Mouse (Mus musculus) urinary bladder, adult 2 months (tissue): ENCODE results near the gene Retsat. TPM values are rescaled to one million over a fixed set of nuclear protein-coding genes. Genes with fewer than 3 reads are reported as not detected.

Experiments
- polyA plus RNA-seq: library from polyadenylated mRNA; depleted of rRNA; stranded (reverse); fragments of >200 nt; gene quantifications from 2 replicates; pipeline ENCODE4 v1.2.3, GENCODE M21; 2012; rRNA removed

Gene Retsat
- polyA plus RNA-seq, 1 experiment: 19.6 TPM

Other genes with a start within 250 kb of the Retsat start
- gene Tmem150a, start 243.0 kb upstream of the Retsat start, polyA plus RNA-seq: 26.6 and 27.0 TPM in 2 replicates
- 88.8 and 100 TPM in 2 replicates for gene Rnf181, start 231.5 kb upstream of the Retsat start, polyA plus RNA-seq
- 91.1 and 102 TPM in 2 replicates for gene Vamp5, start 218.0 kb upstream of the Retsat start, polyA plus RNA-seq
- gene Vamp8, start 207.8 kb upstream of the Retsat start, polyA plus RNA-seq: 258 and 282 TPM in 2 replicates
- gene Ggcx, start 184.2 kb upstream of the Retsat start, polyA plus RNA-seq: 27.3 and 31.4 TPM in 2 replicates
- 176 and 243 TPM in 2 replicates for gene Mat2a, start 158.9 kb upstream of the Retsat start, polyA plus RNA-seq
- gene Sh2d6, start 76.8 kb upstream of the Retsat start, polyA plus RNA-seq: 2.2 and 2.8 TPM in 2 replicates
- 115 and 129 TPM in 2 replicates for gene Capg, start 54.1 kb upstream of the Retsat start, polyA plus RNA-seq
- 18.4 and 19.1 TPM in 2 replicates for gene Elmod3, start 62 bp upstream of the Retsat start, polyA plus RNA-seq
- gene Tgoln1, start 18.5 kb downstream of the Retsat start, polyA plus RNA-seq: 68.9 and 70.1 TPM in 2 replicates
- 19.5 and 28.0 TPM in 2 replicates for gene Tcf7l1, start 190.8 kb downstream of the Retsat start, polyA plus RNA-seq